Mouse (Mus musculus): Measurements from ENCODE around the gene Zfr. TPM values are rescaled to one million over a fixed set of nuclear protein-coding genes. Genes with fewer than 3 reads are reported as not detected.
A peak's percentile ranks its signal among the peaks of the same experiment; 100 is the strongest.

The Zfr gene
- polyA plus RNA-seq (2014; fragmentation: Nextera tagmentation; extraction: Ambion mirVana), result 228 and 233 TPM in 2 replicates

GRCm38 (mm10) chr15:12117242-12118092, at the start of gene Zfr:
Gene Zfr, plus strand, starts transcription at chr15:12117831.
- under 1% methylated on average over 58 of the region's 59 CpGs for WGBS

GRCm38 (mm10) chr15:12067971-12068370, 49.7 kb upstream of the Zfr start:
- 0 out of 2 replicates have a peak, but pooled peaks cover 6% of the 10 kb centered on the region for H3K9me3 ChIP-seq (ENCODE audit: control insufficient read depth, low read length)
- H3K36me3 ChIP-seq (replicated peaks; ENCODE audit: control insufficient read depth, insufficient read depth), result no peaks in the 10 kb centered on the region
- H3K4me2 ChIP-seq (replicated peaks), result no peak overlapping the region
- no peaks in the 10 kb centered on the region for H3K27me3 ChIP-seq (ENCODE audit: control insufficient read depth, insufficient read depth, low read length)
- no peak overlapping the region for H3K9ac ChIP-seq
- WGBS, result 72% methylated on average over 2 of the region's 2 CpGs
- no peak for DNase-seq (ENCODE audit: low spot score)
- H3K4me3 ChIP-seq (replicated peaks; ENCODE audit: low read length), result no peak overlapping the region
- H3K4me1 ChIP-seq (replicated peaks; ENCODE audit: control insufficient read depth, insufficient read depth, low read length), result 0 out of 2 replicates have a peak, but pooled peaks cover 4% of the 10 kb centered on the region
- H3K27ac ChIP-seq, result no peak overlapping the region
- ATAC-seq (ENCODE audit: low FRiP score), result no peak

More at GRCm38 (mm10) chr15:12117242-12118092, at the start of gene Zfr:
- peak within 1 kb of the TSS; percentile 98 for H3K9ac ChIP-seq
- no peaks in the 10 kb centered on the region for H3K9me3 ChIP-seq (ENCODE audit: control insufficient read depth, low read length)
- H3K27ac ChIP-seq, result peak within 1 kb of the TSS; percentile 91
- H3K4me1 ChIP-seq (replicated peaks; ENCODE audit: control insufficient read depth, insufficient read depth, low read length), result peaks cover 15% of the 10 kb centered on the region
- no peaks in the 10 kb centered on the region for H3K27me3 ChIP-seq (ENCODE audit: control insufficient read depth, insufficient read depth, low read length)
- no peaks in the 10 kb centered on the region for H3K36me3 ChIP-seq (replicated peaks; ENCODE audit: control insufficient read depth, insufficient read depth)
- peak; percentile 94 for ATAC-seq (ENCODE audit: low FRiP score)
- H3K4me2 ChIP-seq (replicated peaks), result peak within 1 kb of the TSS; percentile 80
- H3K4me3 ChIP-seq (replicated peaks; ENCODE audit: low read length), result peak within 1 kb of the TSS; percentile 95
- DNase-seq (ENCODE audit: low spot score), result peak; percentile 89

- Histone ChIP-seq H3K27me3 (ENCODE audit: control insufficient read depth, insufficient read depth, low read length) (no peaks in the 10 kb centered on the region), H3K36me3 (replicated peaks; ENCODE audit: control insufficient read depth, insufficient read depth) (no peaks in the 10 kb centered on the region), H3K9me3 (ENCODE audit: control insufficient read depth, low read length) (0 out of 2 replicates have a peak, but pooled peaks cover 6% of the 10 kb centered on the region), H3K9ac (no peak overlapping the region), H3K4me2 (replicated peaks) (no peak overlapping the region), H3K27ac (no peak overlapping the region), H3K4me3 (replicated peaks; ENCODE audit: low read length) (no peak overlapping the region), H3K4me1 (replicated peaks; ENCODE audit: control insufficient read depth, insufficient read depth, low read length) (0 out of 2 replicates have a peak, but pooled peaks cover 4% of the 10 kb centered on the region)
- DNase-seq (ENCODE audit: low spot score) (no peak), ATAC-seq (ENCODE audit: low FRiP score) (no peak)
- WGBS, result 74% methylated on average over 9 of the region's 9 CpGs
Measured at GRCm38 (mm10) chr15:12068395-12069218, 49.0 kb upstream of the Zfr start.

GRCm38 (mm10) chr15:12072709-12073336, 44.8 kb upstream of the Zfr start:
- no peaks in the 10 kb centered on the region for H3K27me3 ChIP-seq (ENCODE audit: control insufficient read depth, insufficient read depth, low read length)
- 89% methylated on average over 7 of the region's 7 CpGs for WGBS
- no peak for ATAC-seq (ENCODE audit: low FRiP score)
- H3K27ac ChIP-seq, result no peak overlapping the region
- DNase-seq (ENCODE audit: low spot score), result no peak
- H3K36me3 ChIP-seq (replicated peaks; ENCODE audit: control insufficient read depth, insufficient read depth), result no peaks in the 10 kb centered on the region
- H3K4me1 ChIP-seq (replicated peaks; ENCODE audit: control insufficient read depth, insufficient read depth, low read length), result no peaks in the 10 kb centered on the region
- no peak overlapping the region for H3K9ac ChIP-seq
- no peaks in the 10 kb centered on the region for H3K9me3 ChIP-seq (ENCODE audit: control insufficient read depth, low read length)
- no peak overlapping the region for H3K4me2 ChIP-seq (replicated peaks)
- H3K4me3 ChIP-seq (replicated peaks; ENCODE audit: low read length), result no peak overlapping the region

- H3K4me2 ChIP-seq (replicated peaks), result no peak overlapping the region
- no peaks in the 10 kb centered on the region for H3K36me3 ChIP-seq (replicated peaks; ENCODE audit: control insufficient read depth, insufficient read depth)
- no peaks in the 10 kb centered on the region for H3K9me3 ChIP-seq (ENCODE audit: control insufficient read depth, low read length)
- no peaks in the 10 kb centered on the region for H3K4me1 ChIP-seq (replicated peaks; ENCODE audit: control insufficient read depth, insufficient read depth, low read length)
- H3K9ac ChIP-seq, result no peak overlapping the region
- 92% methylated on average over 6 of the region's 6 CpGs for WGBS
- no peak overlapping the region for H3K4me3 ChIP-seq (replicated peaks; ENCODE audit: low read length)
- ATAC-seq (ENCODE audit: low FRiP score) (no peak), DNase-seq (ENCODE audit: low spot score) (no peak)
- no peaks in the 10 kb centered on the region for H3K27me3 ChIP-seq (ENCODE audit: control insufficient read depth, insufficient read depth, low read length)
- H3K27ac ChIP-seq, result no peak overlapping the region
Measured at GRCm38 (mm10) chr15:12074426-12074825, 43.2 kb upstream of the Zfr start.

- 91% methylated on average over 13 of the region's 13 CpGs for WGBS
- DNase-seq (ENCODE audit: low spot score) (no peak), ATAC-seq (ENCODE audit: low FRiP score) (no peak)
- Histone ChIP-seq H3K27me3 (ENCODE audit: control insufficient read depth, insufficient read depth, low read length) (no peaks in the 10 kb centered on the region), H3K4me3 (replicated peaks; ENCODE audit: low read length) (no peak overlapping the region), H3K36me3 (replicated peaks; ENCODE audit: control insufficient read depth, insufficient read depth) (no peaks in the 10 kb centered on the region), H3K9ac (no peak overlapping the region), H3K4me2 (replicated peaks) (no peak overlapping the region), H3K27ac (no peak overlapping the region), H3K9me3 (ENCODE audit: control insufficient read depth, low read length) (no peaks in the 10 kb centered on the region), H3K4me1 (replicated peaks; ENCODE audit: control insufficient read depth, insufficient read depth, low read length) (no peaks in the 10 kb centered on the region; the same call in 1 of the 2 replicates)
Measured at GRCm38 (mm10) chr15:12082344-12082743, 35.3 kb upstream of the Zfr start.

- DNase-seq (ENCODE audit: low spot score) (no peak), ATAC-seq (ENCODE audit: low FRiP score) (no peak; the same call in 1 of the 2 replicates)
- Histone ChIP-seq H3K4me2 (replicated peaks) (no peak overlapping the region), H3K4me1 (replicated peaks; ENCODE audit: control insufficient read depth, insufficient read depth, low read length) (no peaks in the 10 kb centered on the region; the same call in 1 of the 2 replicates), H3K9ac (no peak overlapping the region), H3K4me3 (replicated peaks; ENCODE audit: low read length) (no peak overlapping the region), H3K27me3 (ENCODE audit: control insufficient read depth, insufficient read depth, low read length) (no peaks in the 10 kb centered on the region), H3K9me3 (ENCODE audit: control insufficient read depth, low read length) (no peaks in the 10 kb centered on the region), H3K36me3 (replicated peaks; ENCODE audit: control insufficient read depth, insufficient read depth) (no peaks in the 10 kb centered on the region), H3K27ac (no peak overlapping the region)
- WGBS, result 71% methylated on average over 6 of the region's 6 CpGs
Measured at GRCm38 (mm10) chr15:12084164-12084563, 33.5 kb upstream of the Zfr start.

- Histone ChIP-seq H3K9me3 (ENCODE audit: control insufficient read depth, low read length) (no peaks in the 10 kb centered on the region), H3K27ac (no peak overlapping the region), H3K9ac (no peak overlapping the region), H3K36me3 (replicated peaks; ENCODE audit: control insufficient read depth, insufficient read depth) (no peaks in the 10 kb centered on the region), H3K4me1 (replicated peaks; ENCODE audit: control insufficient read depth, insufficient read depth, low read length) (no peaks in the 10 kb centered on the region; the same call in 1 of the 2 replicates), H3K27me3 (ENCODE audit: control insufficient read depth, insufficient read depth, low read length) (no peaks in the 10 kb centered on the region), H3K4me3 (replicated peaks; ENCODE audit: low read length) (no peak overlapping the region), H3K4me2 (replicated peaks) (no peak overlapping the region)
- ATAC-seq (ENCODE audit: low FRiP score) (no peak), DNase-seq (ENCODE audit: low spot score) (peak; percentile 67)
- 85% methylated on average over 4 of the region's 4 CpGs for WGBS
Measured at GRCm38 (mm10) chr15:12084859-12085258, 32.8 kb upstream of the Zfr start.

GRCm38 (mm10) chr15:12087634-12088033, 30.0 kb upstream of the Zfr start:
- Histone ChIP-seq H3K36me3 (replicated peaks; ENCODE audit: control insufficient read depth, insufficient read depth) (no peaks in the 10 kb centered on the region), H3K9me3 (ENCODE audit: control insufficient read depth, low read length) (no peaks in the 10 kb centered on the region), H3K4me1 (replicated peaks; ENCODE audit: control insufficient read depth, insufficient read depth, low read length) (peaks cover 2% of the 10 kb centered on the region), H3K27me3 (ENCODE audit: control insufficient read depth, insufficient read depth, low read length) (no peaks in the 10 kb centered on the region), H3K4me3 (replicated peaks; ENCODE audit: low read length) (no peak overlapping the region), H3K4me2 (replicated peaks) (no peak overlapping the region), H3K9ac (no peak overlapping the region), H3K27ac (no peak overlapping the region)
- WGBS, result 88% methylated on average over 5 of the region's 5 CpGs
- ATAC-seq (ENCODE audit: low FRiP score) (no peak), DNase-seq (ENCODE audit: low spot score) (no peak)

Measured in hindbrain, embryonic 14.5 days (tissue).